In genomic region chr14:99045378-99046030, GRCm38 (mm10) we compare ENCODE assay signal across 8 mouse cellular contexts. TPM values are rescaled to one million over a fixed set of nuclear protein-coding genes. Genes with fewer than 3 reads are reported as not detected.
DNase-seq lines count a peak whose midpoint lies in the region; ATAC-seq and TF ChIP-seq lines count a peak whose summit lies in the region.

No protein-coding gene starts in this region.

- ATAC-seq in heart, embryonic 12.5 days (ENCODE audit: insufficient number of reproducible peaks, low FRiP score), result peak; percentile 31; the same call in 1 of the 2 replicates
- no peak for ATAC-seq in G1E (ENCODE audit: extremely low read depth, insufficient number of reproducible peaks, low FRiP score, poor library complexity, severe bottlenecking)
- peak; percentile 46 for ATAC-seq in erythroid progenitor cell, adult 5-6 weeks (replicated peaks; ENCODE audit: low FRiP score, poor library complexity, severe bottlenecking)
- peak; percentile 13 for ATAC-seq in midbrain, embryonic 12.5 days (ENCODE audit: low FRiP score, low read depth)

- H3K4me2 ChIP-seq in heart, embryonic 12.5 days, result peak overlapping the region; percentile 80
- peak overlapping the region; percentile 71 for H3K4me2 ChIP-seq in midbrain, embryonic 12.5 days (replicated peaks)

- DNase-seq in heart, adult 18-20 months, result no peak
- no peak for DNase-seq in G1E (ENCODE audit: low spot score)
- DNase-seq in kidney, postnatal 14 days, result peak; percentile 32
- no peak for DNase-seq in left cerebral cortex, postnatal 14 days (ENCODE audit: low spot score in 2 of 2)
- no peak for DNase-seq in thymus, adult 18-20 months

- intact Hi-C loops in left cerebral cortex, postnatal 14 days (cut with DNase I), result loop anchor here (2.0 kb wide), 1 partner anchor 53 kb away; the partner anchor contains the start of genes Dis3 and Pibf1

- H3K4me3 ChIP-seq in heart, embryonic 12.5 days, result peak overlapping the region; percentile 89
- H3K4me3 ChIP-seq in G1E (ENCODE audit: low read depth, low read length), result peak overlapping the region; percentile 95
- H3K4me3 ChIP-seq in midbrain, embryonic 12.5 days, result peak overlapping the region; percentile 97

- no peaks in the 10 kb centered on the region for H3K9me3 ChIP-seq in heart, embryonic 12.5 days (replicated peaks)
- H3K9me3 ChIP-seq in G1E (replicated peaks), result no peaks in the 10 kb centered on the region
- H3K9me3 ChIP-seq in midbrain, embryonic 12.5 days, result no peaks in the 10 kb centered on the region

- H3K27me3 ChIP-seq in heart, embryonic 12.5 days (replicated peaks), result no peaks in the 10 kb centered on the region
- H3K27me3 ChIP-seq in G1E (ENCODE audit: insufficient read depth, low read length), result no peaks in the 10 kb centered on the region
- H3K27me3 ChIP-seq in midbrain, embryonic 12.5 days, result no peaks in the 10 kb centered on the region

- H3K27ac ChIP-seq in heart, embryonic 12.5 days (ENCODE audit: poor library complexity, severe bottlenecking), result peak overlapping the region; percentile 94
- H3K27ac ChIP-seq in midbrain, embryonic 12.5 days (replicated peaks), result peak overlapping the region; percentile 88

- H3K9ac ChIP-seq in heart, embryonic 12.5 days, result peak overlapping the region; percentile 95
- peak overlapping the region; percentile 97 for H3K9ac ChIP-seq in midbrain, embryonic 12.5 days (replicated peaks)

- peaks cover 6% of the 10 kb centered on the region for H3K36me3 ChIP-seq in heart, embryonic 12.5 days
- H3K36me3 ChIP-seq in G1E (replicated peaks), result peaks cover 50% of the 10 kb centered on the region
- H3K36me3 ChIP-seq in midbrain, embryonic 12.5 days, result peaks cover 4% of the 10 kb centered on the region; the same call in 1 of the 2 replicates

- no peak for TF ChIP-seq CTCF in G1E (IDR thresholded peaks at IDR 0.05; ENCODE audit: low read depth, low read length)

- H3K4me1 ChIP-seq in heart, embryonic 12.5 days (replicated peaks), result peaks cover 42% of the 10 kb centered on the region
- peaks cover 52% of the 10 kb centered on the region for H3K4me1 ChIP-seq in G1E (ENCODE audit: insufficient read depth, low read depth, low read length)
- H3K4me1 ChIP-seq in midbrain, embryonic 12.5 days, result peaks cover 20% of the 10 kb centered on the region

- WGBS in heart, embryonic 12.5 days, result under 1% methylated on average over 68 of the region's 70 CpGs
- WGBS in midbrain, embryonic 12.5 days, result under 1% methylated on average over 68 of the region's 70 CpGs

RNA-seq across cellular contexts. Expression of gene Mzt1, which starts 0.4 kb away (rescaled TPM):
- 104 and 105 TPM in 2 replicates for polyA plus RNA-seq in heart, embryonic 12.5 days (2016; fragmentation: Nextera tagmentation; extraction: Ambion mirVana)
- 10 to 100 TPM; 41.4 to 46.5 TPM for total RNA-seq in heart, adult 18-20 months (2021)
- 304 and 345 TPM in 2 replicates for total RNA-seq in G1E (2014; fragmentation: Nextera tagmentation)
- total RNA-seq in G1E (2017), result 156 and 181 TPM in 2 replicates
- polyA plus RNA-seq in G1E (2012), result 46.4 and 48.8 TPM in 2 replicates
- total RNA-seq in erythroid progenitor cell, adult 5-6 weeks (2015; ENCODE audit: low replicate concordance), result 153 and 187 TPM in 2 replicates
- total RNA-seq in erythroid progenitor cell, adult 5-6 weeks (2017; ENCODE audit: low replicate concordance), result 87.4 and 104 TPM in 2 replicates
- polyA plus RNA-seq in midbrain, embryonic 12.5 days (2016; fragmentation: Nextera tagmentation; extraction: Ambion mirVana), result 130 and 135 TPM in 2 replicates
- 10 to 100 TPM; 46.3 to 48.3 TPM for total RNA-seq in left cerebral cortex, postnatal 14 days (2021)

RNA-seq across cellular contexts. Expression of gene Bora, which starts 0.5 kb away (rescaled TPM):
- polyA plus RNA-seq in heart, embryonic 12.5 days (2016; fragmentation: Nextera tagmentation; extraction: Ambion mirVana), result 47.0 and 48.5 TPM in 2 replicates
- total RNA-seq in heart, adult 18-20 months (2021), result under 1 TPM; 0.57 to 0.64 TPM
- 164 and 189 TPM in 2 replicates for total RNA-seq in G1E (2014; fragmentation: Nextera tagmentation)
- total RNA-seq in G1E (2017), result 90.2 and 97.6 TPM in 2 replicates
- 16.5 and 27.0 TPM in 2 replicates for polyA plus RNA-seq in G1E (2012)
- 108 and 116 TPM in 2 replicates for total RNA-seq in erythroid progenitor cell, adult 5-6 weeks (2015; ENCODE audit: low replicate concordance)
- total RNA-seq in erythroid progenitor cell, adult 5-6 weeks (2017; ENCODE audit: low replicate concordance), result 85.2 and 88.0 TPM in 2 replicates
- polyA plus RNA-seq in midbrain, embryonic 12.5 days (2016; fragmentation: Nextera tagmentation; extraction: Ambion mirVana), result 65.4 and 65.9 TPM in 2 replicates
- total RNA-seq in left cerebral cortex, postnatal 14 days (2021), result 1 to 10 TPM; 2.1 to 2.7 TPM

RNA-seq across cellular contexts. Expression of gene Rpl36a-ps1, which starts 51.4 kb away (rescaled TPM):
- 0.87 and 1.1 TPM in 2 replicates for polyA plus RNA-seq in heart, embryonic 12.5 days (2016; fragmentation: Nextera tagmentation; extraction: Ambion mirVana)
- total RNA-seq in heart, adult 18-20 months (2021), result 1 to 10 TPM; 3.8 to 6.5 TPM
- total RNA-seq in G1E (2014; fragmentation: Nextera tagmentation) (3.0 TPM in 1 of 2 replicates, not detected in the other), G1E (2017) (27.6 and 29.2 TPM in 2 replicates)
- 0.92 and 1.4 TPM in 2 replicates for polyA plus RNA-seq in G1E (2012)
- total RNA-seq in erythroid progenitor cell, adult 5-6 weeks (2015; ENCODE audit: low replicate concordance), result 6.3 and 8.3 TPM in 2 replicates
- total RNA-seq in erythroid progenitor cell, adult 5-6 weeks (2017; ENCODE audit: low replicate concordance), result 4.3 TPM in 1 of 2 replicates, not detected in the other
- 0.94 TPM in 1 of 2 replicates, not detected in the other for polyA plus RNA-seq in midbrain, embryonic 12.5 days (2016; fragmentation: Nextera tagmentation; extraction: Ambion mirVana)
- total RNA-seq in left cerebral cortex, postnatal 14 days (2021), result 1 to 10 TPM; 1.1 to 1.3 TPM

RNA-seq across cellular contexts. Expression of gene Pibf1, which starts 53.7 kb away (rescaled TPM):
- polyA plus RNA-seq in heart, embryonic 12.5 days (2016; fragmentation: Nextera tagmentation; extraction: Ambion mirVana), result 17.6 and 17.9 TPM in 2 replicates
- 1 to 10 TPM; 7.7 to 8.3 TPM for total RNA-seq in heart, adult 18-20 months (2021)
- total RNA-seq in G1E (2014; fragmentation: Nextera tagmentation), result 53.2 and 58.1 TPM in 2 replicates
- 52.8 and 67.9 TPM in 2 replicates for total RNA-seq in G1E (2017)
- 0.95 and 1.4 TPM in 2 replicates for polyA plus RNA-seq in G1E (2012)
- 14.4 and 28.9 TPM in 2 replicates for total RNA-seq in erythroid progenitor cell, adult 5-6 weeks (2015; ENCODE audit: low replicate concordance)
- total RNA-seq in erythroid progenitor cell, adult 5-6 weeks (2017; ENCODE audit: low replicate concordance), result 29.8 and 39.6 TPM in 2 replicates
- polyA plus RNA-seq in midbrain, embryonic 12.5 days (2016; fragmentation: Nextera tagmentation; extraction: Ambion mirVana), result 24.5 and 26.3 TPM in 2 replicates
- 10 to 100 TPM; 13.0 to 13.9 TPM for total RNA-seq in left cerebral cortex, postnatal 14 days (2021)

RNA-seq across cellular contexts. Expression of gene Dis3, which starts 54.1 kb away (rescaled TPM):
- polyA plus RNA-seq in heart, embryonic 12.5 days (2016; fragmentation: Nextera tagmentation; extraction: Ambion mirVana), result 30.1 and 33.5 TPM in 2 replicates
- total RNA-seq in heart, adult 18-20 months (2021), result 10 to 100 TPM in 1 of 2 experiments, 1 to 10 TPM in 1; 9.4 to 10.3 TPM
- total RNA-seq in G1E (2014; fragmentation: Nextera tagmentation) (105 and 113 TPM in 2 replicates), G1E (2017) (70.1 and 80.3 TPM in 2 replicates)
- 26.4 and 36.2 TPM in 2 replicates for polyA plus RNA-seq in G1E (2012)
- total RNA-seq in erythroid progenitor cell, adult 5-6 weeks (2015; ENCODE audit: low replicate concordance), result 16.8 and 23.1 TPM in 2 replicates
- total RNA-seq in erythroid progenitor cell, adult 5-6 weeks (2017; ENCODE audit: low replicate concordance), result 20.0 and 47.0 TPM in 2 replicates
- polyA plus RNA-seq in midbrain, embryonic 12.5 days (2016; fragmentation: Nextera tagmentation; extraction: Ambion mirVana), result 40.3 and 41.2 TPM in 2 replicates
- total RNA-seq in left cerebral cortex, postnatal 14 days (2021), result 10 to 100 TPM; 13.4 to 17.9 TPM

Comparison
In these comparisons a context has a peak if more than half of its experiments do, and no peak if none do; other contexts are left out.
1. RNA of gene Bora, which starts 0.5 kb away (total RNA-seq): 90.2 to 189 TPM in G1E and 85.2 to 116 TPM in erythroid progenitor cell, adult 5-6 weeks; 2.1 to 2.7 TPM in left cerebral cortex, postnatal 14 days and 0.57 to 0.64 TPM in heart, adult 18-20 months; every median in the first group is over 10 times any median in the second.
2. Peak in every context shown above with its lines, with median percentiles within 50 percentile points of each other: H3K4me3 ChIP-seq.